Mouse (Mus musculus) ES-E14 (cell line): ENCODE measurements around the gene Xlr5b. TPM values are rescaled to one million over a fixed set of nuclear protein-coding genes. Genes with fewer than 3 reads are reported as not detected.
"Not testable (repeated sequence)": the region's sequence is repeated elsewhere in the genome, so short reads cannot be mapped to it uniquely, and the experiment has no call there.

Source experiments
- DNase-seq: peaks from one replicate; pipeline ENCODE4 v3.0.0-alpha.2; 2013; ENCODE audit warnings: low read depth, low spot score
- H3K27ac ChIP-seq: 2 replicates; pipeline ENCODE4 v1.5.1; 2012; ENCODE audit warnings: low read depth, mild to moderate bottlenecking, low read length, moderate library complexity, mixed read lengths; ENCODE audit not compliant: poor library complexity, insufficient read depth, severe bottlenecking
- H3K36me3 ChIP-seq: 2 replicates; pipeline ENCODE4 v1.6.1; 2012; ENCODE audit warnings: mild to moderate bottlenecking, low read length, moderate library complexity, mixed read lengths; ENCODE audit not compliant: control insufficient read depth, poor library complexity, insufficient read depth, severe bottlenecking
- H3K4me1 ChIP-seq, 2 experiments: fragments of 150-350 bp in 1 of 2; sonication (generic) in 1 of 2; 2 replicates each; pipeline ENCODE4 v1.6.1; 2012; ENCODE audit warnings: low read length in 2 of 2, mild to moderate bottlenecking in 1 of 2, mixed read lengths in 1 of 2; ENCODE audit not compliant: control insufficient read depth in 2 of 2, insufficient read depth in 2 of 2, poor library complexity in 1 of 2
- H3K4me3 ChIP-seq, 2 experiments: fragments of 150-350 bp in 1 of 2; sonication (generic) in 1 of 2; 2 replicates each; pipeline ENCODE4 v1.5.1; 2012; ENCODE audit warnings: low read length in 2 of 2, low read depth in 1 of 2, mild to moderate bottlenecking in 1 of 2, mixed read lengths in 1 of 2; ENCODE audit not compliant: insufficient read depth in 1 of 2, poor library complexity in 1 of 2, severe bottlenecking in 1 of 2
- H3K9ac ChIP-seq: 2 replicates; pipeline ENCODE4 v1.6.1; 2012; ENCODE audit warnings: low read depth, mild to moderate bottlenecking, low read length, mixed read lengths; ENCODE audit not compliant: poor library complexity, insufficient read depth, severe bottlenecking
- H3K9me3 ChIP-seq: fragments of 150-350 bp; sonication (generic); 2 replicates; pipeline ENCODE4 v1.6.1; 2012; ENCODE audit warnings: low read depth, mild to moderate bottlenecking, low read length; ENCODE audit not compliant: control insufficient read depth, insufficient read depth
- in situ Hi-C, 2 experiments: fragments of 600-800 bp; cut with MboI; formaldehyde crosslinking; loops; one replicate each; pipeline ENCODE4 v1.15.1; 2025; ENCODE audit warnings: low sequenced_read_pairs in 2 of 2, inconsistent platforms in 1 of 2; ENCODE audit not compliant: unreplicated experiment in 2 of 2
- total RNA-seq: library from RNA; depleted of rRNA; stranded (reverse); fragments of 300-350 nt; gene quantifications from 2 replicates; pipeline ENCODE4 v1.2.3, GENCODE M21; 2012; rRNA removed

The Xlr5b gene
- total RNA-seq = 0.37 and 3.9 TPM in 2 replicates

DNA sequence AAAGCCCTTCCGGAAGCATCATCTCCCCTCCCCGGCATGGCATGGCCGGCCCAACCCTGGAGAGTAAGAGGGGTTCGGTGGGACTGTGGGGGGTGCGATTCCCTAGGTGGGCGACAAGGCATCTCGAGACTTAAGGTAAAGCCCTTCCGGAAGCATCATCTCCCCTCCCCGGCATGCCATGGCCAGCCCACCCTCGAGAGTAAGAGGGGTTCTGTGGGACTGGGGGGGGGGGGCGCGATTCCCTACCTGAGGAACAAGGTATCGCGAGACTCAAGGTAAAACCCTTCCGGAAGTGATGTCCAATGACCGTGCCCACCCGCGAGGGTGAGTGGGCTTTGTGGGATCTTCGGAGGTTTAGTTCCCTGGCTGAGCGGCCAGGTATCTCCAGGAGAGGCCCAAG, at the start of gene Xlr5b:
TSS of gene Xlr5b (plus strand) at position 301 of the 400 bp plus-strand sequence.
- in situ Hi-C loops, H3K4me3 ChIP-seq, H3K36me3 ChIP-seq, H3K9me3 ChIP-seq, H3K9ac ChIP-seq, DNase-seq, H3K4me1 ChIP-seq, H3K27ac ChIP-seq: not testable (repeated sequence)

DNA sequence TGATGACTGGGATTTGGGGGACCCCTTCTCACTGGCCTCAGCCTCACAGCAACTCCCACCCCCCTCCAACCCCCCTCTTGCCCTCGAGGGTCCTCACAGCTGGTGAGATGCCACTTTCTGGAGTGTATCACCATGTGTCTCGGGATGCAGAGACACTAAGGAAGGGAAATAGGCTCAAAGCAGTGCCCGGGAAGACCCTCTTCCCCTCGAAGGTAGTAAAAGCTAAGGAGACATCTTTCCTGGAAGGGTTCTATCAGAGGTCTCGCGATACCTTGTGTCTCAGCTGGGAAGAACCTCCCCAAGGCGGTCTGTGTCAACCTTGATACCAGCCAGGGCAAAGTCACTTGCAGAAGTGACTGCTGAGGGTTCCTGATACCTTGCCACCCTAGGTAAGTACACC, 31.8 kb upstream of the Xlr5b start, which contains the start of gene Gm14685:
TSS of gene Gm14685 (plus strand) at position 301 of the 400 bp plus-strand sequence.
- H3K9ac ChIP-seq, in situ Hi-C loops, H3K36me3 ChIP-seq, DNase-seq, H3K27ac ChIP-seq, H3K4me3 ChIP-seq, H3K9me3 ChIP-seq, H3K4me1 ChIP-seq: not testable (repeated sequence)

DNA sequence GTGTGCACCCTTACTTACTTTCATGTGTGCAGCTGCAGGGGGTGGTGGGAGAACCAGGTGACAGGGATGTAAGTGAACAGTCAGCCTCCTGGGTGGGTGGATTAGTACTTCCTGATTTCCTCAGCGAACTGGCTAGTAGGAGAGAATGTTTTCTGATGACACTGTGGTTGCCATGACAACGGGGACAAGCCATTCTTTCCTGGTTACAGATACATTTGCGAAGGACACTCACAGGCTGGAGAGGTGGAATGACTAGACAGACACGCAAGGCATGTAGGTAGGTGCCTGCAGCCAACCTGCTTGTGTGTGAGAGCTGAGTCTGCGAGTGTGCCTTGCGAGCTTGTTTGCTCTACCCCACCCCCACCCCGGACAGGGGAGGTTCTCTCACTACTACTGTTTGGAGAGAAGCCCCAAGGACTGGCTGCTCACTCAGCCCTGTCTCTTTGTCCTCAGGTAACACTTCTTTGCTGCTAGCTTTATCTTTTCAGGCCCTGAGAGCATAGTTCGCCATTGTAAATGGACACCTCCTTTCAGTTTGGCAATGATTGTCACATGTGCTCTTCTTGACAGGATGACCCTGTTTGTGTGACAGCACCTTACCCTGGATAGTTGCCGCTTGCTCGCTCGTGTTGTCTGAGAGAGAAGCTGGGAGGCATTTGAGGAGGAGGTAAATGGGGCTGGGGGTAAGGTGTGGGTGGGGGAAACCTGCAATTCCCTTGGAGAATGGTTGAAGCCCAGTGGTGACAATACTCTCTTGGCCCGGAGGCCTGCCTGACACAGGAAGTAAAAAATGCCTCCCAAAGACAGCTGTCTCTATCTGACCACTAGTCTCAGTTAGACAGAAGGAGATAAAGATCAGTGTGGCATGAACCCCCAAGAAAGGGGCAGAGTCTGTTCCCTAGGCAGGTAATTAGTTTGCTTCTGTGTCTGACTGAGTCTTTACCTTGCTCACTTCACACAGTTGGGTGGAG, 25.5 kb upstream of the Xlr5b start:
- DNase-seq, H3K27ac ChIP-seq, H3K9ac ChIP-seq, in situ Hi-C loops, H3K4me1 ChIP-seq, H3K4me3 ChIP-seq, H3K9me3 ChIP-seq, H3K36me3 ChIP-seq: not testable (repeated sequence)

GRCm38 (mm10) chrX:73143218-73143618, 5.4 kb upstream of the Xlr5b start:
- H3K4me1 ChIP-seq, H3K4me3 ChIP-seq, H3K27ac ChIP-seq, DNase-seq, H3K9ac ChIP-seq, in situ Hi-C loops, H3K9me3 ChIP-seq, H3K36me3 ChIP-seq: not testable (repeated sequence)

GRCm38 (mm10) chrX:73149350-73149749, 754 bp downstream of the Xlr5b start, which contains the start of gene DXBay18:
TSS of gene DXBay18 (minus strand) at chrX:73149450.
- in situ Hi-C loops, H3K27ac ChIP-seq, H3K9me3 ChIP-seq, DNase-seq, H3K4me1 ChIP-seq, H3K4me3 ChIP-seq, H3K9ac ChIP-seq, H3K36me3 ChIP-seq: not testable (repeated sequence)

GRCm38 (mm10) chrX:73176889-73177288, 28.3 kb downstream of the Xlr5b start, which contains the start of gene Spin2d:
TSS of gene Spin2d (minus strand) at chrX:73176989.
- H3K4me3 ChIP-seq, H3K36me3 ChIP-seq, DNase-seq, H3K9me3 ChIP-seq, H3K9ac ChIP-seq, H3K27ac ChIP-seq, in situ Hi-C loops, H3K4me1 ChIP-seq: not testable (repeated sequence)

- in situ Hi-C loops, DNase-seq, H3K36me3 ChIP-seq, H3K4me1 ChIP-seq, H3K9ac ChIP-seq, H3K9me3 ChIP-seq, H3K4me3 ChIP-seq, H3K27ac ChIP-seq: not testable (repeated sequence)
These were observed 43.3 kb downstream of the Xlr5b start, which contains the start of gene Xlr3b for GRCm38 (mm10) chrX:73191934-73192333. TSS of gene Xlr3b (plus strand) at chrX:73192207.
